Mouse (Mus musculus) kidney, adult 2 months (tissue): ENCODE measurements at regions not wholly inside any gene's neighbourhood (a gene's known extent, or its start where the extent isn't known, plus 50 kb on each side); places are given as distances from the start of the nearest gene placed in this dataset.

Source experiments
- CTCF ChIP-seq: fragments of 200-500 bp; conservative IDR thresholded peaks from 2 replicates; pipeline ENCODE4 v1.5.1; 2011; ENCODE audit warnings: low read depth, mild to moderate bottlenecking, control low read depth, low read length, moderate library complexity, mixed read lengths; ENCODE audit not compliant: insufficient read depth, insufficient read length
- POLR2A ChIP-seq: fragments of 200-500 bp; IDR thresholded peaks from one replicate; pipeline ENCODE4 v1.6.1; 2011; ENCODE audit warnings: low read depth, low read length, control low read depth

DNA sequence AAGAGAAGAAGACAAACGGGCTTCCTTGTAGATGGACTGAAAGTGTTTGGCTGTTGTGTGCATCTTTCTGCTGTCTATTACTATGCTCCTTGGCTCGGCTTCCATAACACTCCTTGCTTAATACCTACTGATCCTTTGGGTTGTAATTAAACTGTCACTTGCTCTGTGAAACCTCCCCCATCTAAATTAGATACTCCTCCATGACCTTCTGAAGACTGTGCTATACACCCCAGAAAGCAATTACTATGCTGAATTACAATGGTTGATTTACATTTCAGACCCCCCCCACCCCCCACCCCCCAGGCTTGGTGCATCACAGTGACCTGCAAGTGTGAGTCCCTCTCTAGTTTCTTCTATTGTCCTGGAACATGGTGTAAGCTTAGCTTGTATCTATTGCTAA lies 549.3 kb downstream of the Fam19a2 start:
- TF ChIP-seq CTCF (no peak), POLR2A (no peak)
